Mouse (Mus musculus) intestine, embryonic 16.5 days (tissue): Measurements from ENCODE around the gene Gucy2e. TPM values are rescaled to one million over a fixed set of nuclear protein-coding genes. Genes with fewer than 3 reads are reported as not detected.

ENCODE experiments used
- ATAC-seq: fragments of 200-750 bp; cut with Nextera tagmentation; 2 replicates; pipeline ENCODE4 v1.8.0; 2017; ENCODE audit warnings: moderate TSS enrichment, moderate library complexity
- H3K27ac ChIP-seq: fragments of 300-500 bp; sonication (generic); 2 replicates; pipeline ENCODE4 v1.5.1; 2014; ENCODE audit warnings: mild to moderate bottlenecking, low read length
- H3K27me3 ChIP-seq: fragments of 300-500 bp; sonication (generic); replicated peaks from 2 replicates; pipeline ENCODE4 v1.6.1; 2014; ENCODE audit warnings: low read length, control low read depth, mixed read lengths; ENCODE audit not compliant: control insufficient read depth, insufficient read depth
- H3K36me3 ChIP-seq: fragments of 300-500 bp; sonication (generic); 2 replicates; pipeline ENCODE4 v1.6.1; 2014; ENCODE audit warnings: low read length, control low read depth; ENCODE audit not compliant: control insufficient read depth, insufficient read depth
- H3K4me1 ChIP-seq: fragments of 300-500 bp; sonication (generic); 2 replicates; pipeline ENCODE4 v1.6.1; 2014; ENCODE audit warnings: low read length, control low read depth, mixed read lengths; ENCODE audit not compliant: control insufficient read depth, insufficient read depth
- H3K4me2 ChIP-seq: fragments of 300-500 bp; sonication (generic); 2 replicates; pipeline ENCODE4 v1.6.1; 2014; ENCODE audit warnings: low read depth, low read length, control low read depth
- H3K4me3 ChIP-seq: fragments of 300-500 bp; sonication (generic); 2 replicates; pipeline ENCODE4 v1.5.1; 2014; ENCODE audit warnings: mild to moderate bottlenecking, low read length
- H3K9ac ChIP-seq: fragments of 300-500 bp; sonication (generic); 2 replicates; pipeline ENCODE4 v1.6.1; 2014; ENCODE audit warnings: low read depth, low read length
- H3K9me3 ChIP-seq: fragments of 300-500 bp; sonication (generic); 2 replicates; pipeline ENCODE4 v1.6.1; 2016; ENCODE audit warnings: low read length, control low read depth; ENCODE audit not compliant: control insufficient read depth
- WGBS: fragments of 180-500 bp; shearing (Covaris S2); extraction: QIAGEN DNeasy Blood & Tissue Kit; methylation state at CpG from one replicate; pipeline ENCODE4 v1.1.7; 2014; 5-methylcytosine and 5-hydroxymethylcytosine counted together
- polyA plus RNA-seq: library from polyadenylated mRNA; unstranded; fragments of >200 nt; fragmentation: Nextera tagmentation; extraction: Ambion mirVana; gene quantifications from 2 replicates; pipeline ENCODE4 v1.2.1, GENCODE M21; 2015

Gucy2e gene
- polyA plus RNA-seq: 0.02 and 0.07 TPM in 2 replicates

DNA sequence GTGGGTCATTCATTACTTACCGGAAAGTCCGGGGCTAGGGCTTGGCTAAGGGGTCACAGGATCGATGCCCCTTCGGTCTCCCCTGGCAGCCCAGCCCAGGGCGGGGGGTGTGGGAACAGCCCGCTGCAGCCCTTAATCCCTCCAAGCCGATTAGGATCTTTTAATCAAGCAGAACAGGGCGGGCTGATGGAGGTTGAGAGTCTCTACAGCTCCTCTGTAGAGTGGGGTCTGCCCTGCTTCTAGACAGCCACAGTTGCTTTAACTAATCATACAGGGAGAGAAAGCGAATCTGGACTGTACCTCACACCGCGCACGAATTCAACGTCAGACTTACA is at the start of gene Gucy2e:
Gene Gucy2e (minus strand): TSS at position 111 of the 335 bp plus-strand sequence.
- H3K4me1 ChIP-seq: peaks cover 13% of the 10 kb centered on the region
- no peaks in the 10 kb centered on the region for H3K36me3 ChIP-seq
- no peak within 1 kb of the TSS for H3K27ac ChIP-seq
- peak within 1 kb of the TSS; percentile 60 for H3K9ac ChIP-seq
- no peaks in the 10 kb centered on the region for H3K9me3 ChIP-seq
- peaks cover 16% of the 10 kb centered on the region; the same call in 1 of the 2 replicates for H3K27me3 ChIP-seq
- peak within 1 kb of the TSS; percentile 95 for H3K4me2 ChIP-seq
- ATAC-seq: no peak
- WGBS: 24% methylated on average over 13 of the region's 13 CpGs
- H3K4me3 ChIP-seq: peak within 1 kb of the TSS; percentile 55

DNA sequence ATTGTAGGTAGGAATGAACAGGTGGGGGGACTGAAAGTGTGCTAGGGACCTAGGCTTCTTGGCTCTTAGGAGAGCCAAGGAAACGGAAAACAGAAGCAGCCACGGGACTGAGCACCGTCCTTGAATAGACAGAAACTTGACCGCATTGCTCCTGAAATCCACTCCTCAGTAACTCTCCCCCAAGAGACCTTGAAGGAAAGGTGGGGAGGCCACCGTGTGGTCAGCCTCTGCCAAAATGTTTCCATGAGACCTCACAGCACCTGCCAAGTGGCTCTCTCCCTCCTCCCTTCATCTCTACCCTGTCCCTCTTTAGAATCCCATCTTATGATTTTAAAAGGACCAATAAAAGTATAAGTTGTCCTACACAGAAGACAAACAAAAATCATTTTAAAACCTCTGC is 40.4 kb upstream of the Gucy2e start:
- no peak overlapping the region for H3K4me2 ChIP-seq
- no peak overlapping the region for H3K4me3 ChIP-seq
- H3K9ac ChIP-seq: no peak overlapping the region
- no peaks in the 10 kb centered on the region for H3K27me3 ChIP-seq
- H3K4me1 ChIP-seq: no peaks in the 10 kb centered on the region
- H3K27ac ChIP-seq: no peak overlapping the region
- WGBS: 68% methylated on average over 5 of the region's 5 CpGs
- no peak for ATAC-seq
- H3K36me3 ChIP-seq: no peaks in the 10 kb centered on the region
- no peaks in the 10 kb centered on the region for H3K9me3 ChIP-seq

DNA sequence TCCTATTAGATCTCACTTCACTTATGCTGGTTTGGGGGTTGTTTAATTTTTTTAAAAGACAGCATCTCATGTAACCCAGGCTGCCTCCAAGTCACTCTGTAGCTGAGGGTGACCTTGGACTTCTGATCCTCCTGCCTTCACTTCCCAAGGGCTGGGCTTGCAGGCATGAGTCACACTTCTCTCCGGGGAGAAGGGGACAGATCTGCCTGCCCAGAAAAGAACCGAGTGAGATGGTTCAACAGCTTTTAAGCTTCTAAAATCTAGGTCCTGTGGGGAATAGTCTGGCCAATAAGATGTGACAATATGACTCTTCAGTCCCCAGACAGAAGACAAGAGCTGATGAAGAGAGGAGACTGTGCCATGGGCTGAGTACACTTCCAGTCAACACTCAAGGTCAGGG is 39.2 kb upstream of the Gucy2e start:
- no peaks in the 10 kb centered on the region for H3K27me3 ChIP-seq
- no peak overlapping the region for H3K9ac ChIP-seq
- H3K36me3 ChIP-seq: no peaks in the 10 kb centered on the region
- peak; percentile 77 for ATAC-seq
- H3K9me3 ChIP-seq: no peaks in the 10 kb centered on the region
- 27% methylated on average over 2 of the region's 2 CpGs for WGBS
- H3K4me3 ChIP-seq: no peak overlapping the region
- H3K27ac ChIP-seq: no peak overlapping the region
- H3K4me2 ChIP-seq: no peak overlapping the region
- H3K4me1 ChIP-seq: no peaks in the 10 kb centered on the region

DNA sequence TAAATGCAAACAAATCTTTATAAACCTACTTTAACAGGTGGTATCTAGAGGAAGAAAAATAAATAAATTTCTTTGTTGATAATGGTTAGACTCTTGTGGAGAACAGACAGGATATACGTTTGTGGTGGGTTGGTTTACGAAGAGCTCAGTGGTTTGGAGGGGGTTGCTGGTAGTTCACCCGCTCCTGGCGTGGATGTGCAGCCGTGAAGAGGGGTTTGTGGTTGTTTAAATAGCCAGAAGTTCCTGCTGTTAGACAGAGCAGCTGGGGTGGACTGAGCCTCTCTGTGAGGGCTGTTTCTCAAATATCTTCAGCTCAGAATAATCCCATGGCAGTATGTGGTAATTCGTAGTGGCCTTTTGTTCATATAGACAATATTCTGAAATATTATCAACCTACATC is 38.8 kb upstream of the Gucy2e start:
- no peak overlapping the region for H3K27ac ChIP-seq
- H3K36me3 ChIP-seq: no peaks in the 10 kb centered on the region
- H3K9ac ChIP-seq: no peak overlapping the region
- H3K4me1 ChIP-seq: no peaks in the 10 kb centered on the region
- WGBS: 58% methylated on average over 6 of the region's 6 CpGs
- no peak overlapping the region for H3K4me3 ChIP-seq
- ATAC-seq: no peak
- H3K4me2 ChIP-seq: no peak overlapping the region
- H3K9me3 ChIP-seq: no peaks in the 10 kb centered on the region
- H3K27me3 ChIP-seq: no peaks in the 10 kb centered on the region

DNA sequence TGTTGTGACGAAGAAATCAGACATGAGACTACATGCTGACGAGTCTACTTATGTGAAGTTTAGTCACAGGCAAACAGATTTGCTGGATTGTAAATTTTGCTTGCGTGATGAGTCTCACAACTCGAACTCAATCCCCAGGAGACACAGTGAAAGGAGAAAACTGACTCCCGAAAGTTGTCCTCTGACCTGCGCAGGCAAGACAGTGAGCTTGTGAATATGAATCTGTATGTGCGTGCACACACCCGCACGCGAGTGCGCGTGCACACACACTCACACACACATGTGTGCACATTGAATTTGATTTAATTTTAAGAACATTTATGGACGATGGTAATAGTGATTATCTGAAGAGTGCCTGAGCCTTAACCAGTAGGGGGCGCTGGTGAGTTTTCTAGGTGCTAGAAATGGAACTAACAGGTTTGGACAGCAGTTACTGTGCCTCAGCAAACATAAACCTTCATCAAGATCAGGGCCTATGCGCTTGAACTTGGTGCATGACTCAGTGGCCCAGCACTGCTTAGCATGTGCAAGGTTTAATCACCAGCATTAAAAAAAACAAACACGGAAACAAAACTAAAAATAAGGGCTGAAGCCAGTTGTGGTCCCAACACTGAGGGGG is 35.4 kb upstream of the Gucy2e start:
- Histone ChIP-seq H3K4me1 (no peaks in the 10 kb centered on the region), H3K36me3 (no peaks in the 10 kb centered on the region), H3K4me2 (no peak overlapping the region), H3K4me3 (no peak overlapping the region), H3K27me3 (no peaks in the 10 kb centered on the region), H3K27ac (no peak overlapping the region), H3K9me3 (no peaks in the 10 kb centered on the region), H3K9ac (no peak overlapping the region)
- ATAC-seq: peak; percentile 11; the same call in 1 of the 2 replicates
- 37% methylated on average over 16 of the region's 16 CpGs for WGBS

DNA sequence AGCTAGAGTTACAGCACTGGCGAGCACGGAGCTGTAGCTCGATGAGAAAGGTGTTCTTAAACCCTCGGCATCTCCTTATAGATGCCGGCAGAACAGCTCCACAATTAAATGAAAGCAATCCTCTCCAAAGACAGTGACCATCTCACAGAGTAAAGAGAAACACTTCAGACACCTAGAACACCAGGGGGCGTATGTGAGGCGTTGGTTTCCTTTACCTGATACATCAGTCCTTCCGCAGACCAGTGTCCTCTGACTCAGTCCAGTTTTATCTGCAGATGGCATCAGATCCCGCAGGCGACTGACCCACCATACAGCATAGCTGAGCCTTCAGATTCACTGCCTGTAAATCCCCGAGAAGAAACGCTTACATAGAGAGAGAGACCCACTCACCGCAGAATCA is 32.7 kb upstream of the Gucy2e start:
- 18% methylated on average over 13 of the region's 13 CpGs for WGBS
- ATAC-seq: no peak
- H3K4me2 ChIP-seq: no peak overlapping the region
- no peak overlapping the region for H3K27ac ChIP-seq
- no peaks in the 10 kb centered on the region for H3K27me3 ChIP-seq
- no peaks in the 10 kb centered on the region for H3K9me3 ChIP-seq
- no peaks in the 10 kb centered on the region for H3K36me3 ChIP-seq
- H3K4me1 ChIP-seq: no peaks in the 10 kb centered on the region
- H3K4me3 ChIP-seq: no peak overlapping the region
- no peak overlapping the region for H3K9ac ChIP-seq

DNA sequence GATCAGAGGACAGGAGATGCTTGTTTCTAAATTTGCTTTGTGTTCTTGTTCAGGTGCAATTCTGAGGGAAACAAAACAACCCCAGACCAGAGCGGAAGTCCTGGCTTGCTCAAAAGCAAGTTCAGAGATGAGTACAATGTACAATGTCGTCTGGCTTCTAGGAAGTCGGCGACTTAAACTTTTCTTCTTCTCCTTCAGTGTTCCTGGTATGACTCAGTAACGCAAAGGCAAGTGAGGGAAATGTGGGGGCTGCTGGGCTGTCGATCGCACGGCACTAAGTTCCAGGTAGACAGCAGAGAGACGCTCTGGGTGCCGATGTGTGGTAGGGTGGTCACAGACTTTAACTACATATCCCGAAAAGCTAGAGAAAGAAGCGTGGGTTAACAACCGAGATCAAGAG is 31.3 kb upstream of the Gucy2e start:
- Histone ChIP-seq H3K36me3 (no peaks in the 10 kb centered on the region), H3K9me3 (no peaks in the 10 kb centered on the region), H3K27me3 (no peaks in the 10 kb centered on the region), H3K27ac (no peak overlapping the region), H3K9ac (no peak overlapping the region), H3K4me3 (no peak overlapping the region), H3K4me1 (no peaks in the 10 kb centered on the region), H3K4me2 (no peak overlapping the region)
- 76% methylated on average over 13 of the region's 13 CpGs for WGBS
- no peak for ATAC-seq

DNA sequence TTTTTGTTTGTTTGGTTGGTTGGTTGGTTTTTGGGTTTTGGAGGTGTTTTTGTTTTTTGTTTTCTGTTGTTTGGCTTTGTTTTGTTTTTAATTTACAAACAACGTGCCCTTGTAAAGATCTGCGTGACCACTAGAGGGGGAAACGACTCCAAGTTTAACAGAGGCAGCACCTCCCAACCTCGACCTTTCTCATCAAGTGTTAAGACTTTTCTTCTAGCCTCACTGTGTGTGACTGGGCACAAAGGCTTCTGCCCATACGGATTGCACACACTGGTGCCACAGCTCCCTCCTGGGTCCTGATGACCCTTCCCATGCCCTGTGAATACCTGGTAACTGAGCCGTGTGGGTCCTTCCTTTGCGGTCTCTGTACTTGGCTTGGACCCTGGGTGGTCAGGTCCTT is 30.5 kb upstream of the Gucy2e start:
- Histone ChIP-seq H3K27me3 (no peaks in the 10 kb centered on the region), H3K4me1 (no peaks in the 10 kb centered on the region), H3K36me3 (no peaks in the 10 kb centered on the region), H3K4me2 (no peak overlapping the region), H3K4me3 (no peak overlapping the region), H3K9ac (no peak overlapping the region), H3K9me3 (no peaks in the 10 kb centered on the region), H3K27ac (no peak overlapping the region)
- ATAC-seq: no peak
- 30% methylated on average over 7 of the region's 7 CpGs for WGBS

DNA sequence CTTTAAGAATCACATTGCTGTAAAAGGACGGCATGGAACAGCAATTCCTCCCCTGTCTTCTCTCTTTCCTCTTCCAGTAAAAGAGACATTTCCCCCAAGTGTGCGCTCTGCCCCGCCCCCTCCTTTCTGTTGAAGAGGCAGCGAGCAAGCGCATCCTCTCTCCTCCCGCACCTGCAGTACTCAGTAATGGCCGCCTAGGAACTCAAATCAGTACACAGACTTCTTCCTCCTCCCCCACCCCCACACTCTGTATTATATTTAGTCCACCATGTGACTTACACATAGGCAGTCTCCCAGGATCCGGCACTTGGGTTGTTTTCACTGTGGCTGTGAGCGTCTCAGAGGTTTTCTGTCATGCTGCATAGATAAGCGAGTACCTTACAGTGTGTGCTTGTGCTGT is 29.4 kb upstream of the Gucy2e start:
- Histone ChIP-seq H3K36me3 (no peaks in the 10 kb centered on the region), H3K4me3 (no peak overlapping the region), H3K27ac (no peak overlapping the region), H3K27me3 (no peaks in the 10 kb centered on the region), H3K9me3 (no peaks in the 10 kb centered on the region), H3K4me1 (no peaks in the 10 kb centered on the region), H3K4me2 (no peak overlapping the region), H3K9ac (no peak overlapping the region)
- ATAC-seq: no peak
- WGBS: 15% methylated on average over 10 of the region's 10 CpGs

DNA sequence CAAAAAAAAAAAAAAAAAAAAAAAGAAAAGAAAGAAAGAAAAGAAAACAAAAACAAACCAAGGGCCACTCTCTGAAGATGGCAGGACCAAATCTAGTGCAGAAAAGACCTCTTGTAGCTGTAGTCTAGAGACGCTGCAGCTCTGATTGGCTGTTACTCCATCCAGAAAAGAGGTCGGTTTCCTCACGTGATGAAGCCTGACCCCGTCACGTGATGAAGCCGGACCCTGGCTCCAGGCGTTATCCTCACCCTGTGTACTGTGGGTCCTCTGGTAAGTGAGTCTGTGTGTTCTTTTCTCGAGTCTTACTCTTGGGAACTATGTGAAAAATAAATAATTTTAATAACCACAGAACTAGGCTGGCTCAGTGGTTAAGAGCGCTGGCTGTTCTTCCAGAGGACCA is 28.6 kb upstream of the Gucy2e start:
- H3K9ac ChIP-seq: no peak overlapping the region
- no peak overlapping the region for H3K4me3 ChIP-seq
- ATAC-seq: no peak
- H3K4me1 ChIP-seq: no peaks in the 10 kb centered on the region
- no peaks in the 10 kb centered on the region for H3K27me3 ChIP-seq
- WGBS: 74% methylated on average over 9 of the region's 9 CpGs
- H3K9me3 ChIP-seq: no peaks in the 10 kb centered on the region
- no peaks in the 10 kb centered on the region for H3K36me3 ChIP-seq
- H3K4me2 ChIP-seq: no peak overlapping the region
- H3K27ac ChIP-seq: no peak overlapping the region
